Mouse (Mus musculus): ENCODE measurements around the gene Gm8677. TPM values are rescaled to one million over a fixed set of nuclear protein-coding genes. Genes with fewer than 3 reads are reported as not detected.

The Gm8677 gene
- not detected for polyA plus RNA-seq (2014; fragmentation: Illumina TruSeq; extraction: RNeasy Lipid Tissue Mini Kit (QIAGEN cat#74804); ENCODE audit: low read depth, low replicate concordance)

GRCm38 (mm10) chr7:22534787-22535186 is at the start of gene Gm8677:
TSS of gene Gm8677 (minus strand) at chr7:22534887.

GRCm38 (mm10) chr7:22565243-22565642 is 30.6 kb upstream of the Gm8677 start, which contains the start of gene Gm4201:
TSS of gene Gm4201 (minus strand) at chr7:22565343.

GRCm38 (mm10) chr7:22522667-22523066 is 12.0 kb downstream of the Gm8677 start, which contains the start of gene Vmn1r152:
TSS of gene Vmn1r152 (plus strand) at chr7:22522967.

GRCm38 (mm10) chr7:22499578-22499977 is 35.1 kb downstream of the Gm8677 start, which contains the start of gene Vmn1r151:
TSS of gene Vmn1r151 (minus strand) at chr7:22499678.

Other genes starting within 250 kb of the Gm8677 start
- gene Gm4187, start 205.2 kb downstream of the Gm8677 start, polyA plus RNA-seq (2014; fragmentation: Illumina TruSeq; extraction: RNeasy Lipid Tissue Mini Kit (QIAGEN cat#74804); ENCODE audit: low read depth, low replicate concordance) = not detected
- gene Gm8660, start 163.8 kb downstream of the Gm8677 start, polyA plus RNA-seq (2014; fragmentation: Illumina TruSeq; extraction: RNeasy Lipid Tissue Mini Kit (QIAGEN cat#74804); ENCODE audit: low read depth, low replicate concordance) = not detected
- gene Vmn1r148, start 121.3 kb downstream of the Gm8677 start, polyA plus RNA-seq (2014; fragmentation: Illumina TruSeq; extraction: RNeasy Lipid Tissue Mini Kit (QIAGEN cat#74804); ENCODE audit: low read depth, low replicate concordance) = not detected
- gene Vmn1r149, start 96.7 kb downstream of the Gm8677 start, polyA plus RNA-seq (2014; fragmentation: Illumina TruSeq; extraction: RNeasy Lipid Tissue Mini Kit (QIAGEN cat#74804); ENCODE audit: low read depth, low replicate concordance) = not detected
- gene Gm10665, start 70.8 kb downstream of the Gm8677 start, polyA plus RNA-seq (2014; fragmentation: Illumina TruSeq; extraction: RNeasy Lipid Tissue Mini Kit (QIAGEN cat#74804); ENCODE audit: low read depth, low replicate concordance) = not detected
- gene Vmn1r151, start 35.2 kb downstream of the Gm8677 start, polyA plus RNA-seq (2014; fragmentation: Illumina TruSeq; extraction: RNeasy Lipid Tissue Mini Kit (QIAGEN cat#74804); ENCODE audit: low read depth, low replicate concordance) = not detected
- not detected for gene Vmn1r152, start 11.9 kb downstream of the Gm8677 start, polyA plus RNA-seq (2014; fragmentation: Illumina TruSeq; extraction: RNeasy Lipid Tissue Mini Kit (QIAGEN cat#74804); ENCODE audit: low read depth, low replicate concordance)
- gene Gm4201, start 30.5 kb upstream of the Gm8677 start, polyA plus RNA-seq (2014; fragmentation: Illumina TruSeq; extraction: RNeasy Lipid Tissue Mini Kit (QIAGEN cat#74804); ENCODE audit: low read depth, low replicate concordance) = not detected
- gene Gm4565, start 53.2 kb upstream of the Gm8677 start, polyA plus RNA-seq (2014; fragmentation: Illumina TruSeq; extraction: RNeasy Lipid Tissue Mini Kit (QIAGEN cat#74804); ENCODE audit: low read depth, low replicate concordance) = not detected
- gene Vmn1r155, start 123.1 kb upstream of the Gm8677 start, polyA plus RNA-seq (2014; fragmentation: Illumina TruSeq; extraction: RNeasy Lipid Tissue Mini Kit (QIAGEN cat#74804); ENCODE audit: low read depth, low replicate concordance) = not detected
- gene Gm8693, start 157.4 kb upstream of the Gm8677 start, polyA plus RNA-seq (2014; fragmentation: Illumina TruSeq; extraction: RNeasy Lipid Tissue Mini Kit (QIAGEN cat#74804); ENCODE audit: low read depth, low replicate concordance) = not detected
- gene Gm4567, start 184.8 kb upstream of the Gm8677 start, polyA plus RNA-seq (2014; fragmentation: Illumina TruSeq; extraction: RNeasy Lipid Tissue Mini Kit (QIAGEN cat#74804); ENCODE audit: low read depth, low replicate concordance) = not detected
- not detected for gene Vmn1r157, start 226.8 kb upstream of the Gm8677 start, polyA plus RNA-seq (2014; fragmentation: Illumina TruSeq; extraction: RNeasy Lipid Tissue Mini Kit (QIAGEN cat#74804); ENCODE audit: low read depth, low replicate concordance)

Measured in liver, adult 10 weeks (tissue).